Comparison of ENCODE assay signal across 8 mouse cellular contexts in the genomic region with DNA sequence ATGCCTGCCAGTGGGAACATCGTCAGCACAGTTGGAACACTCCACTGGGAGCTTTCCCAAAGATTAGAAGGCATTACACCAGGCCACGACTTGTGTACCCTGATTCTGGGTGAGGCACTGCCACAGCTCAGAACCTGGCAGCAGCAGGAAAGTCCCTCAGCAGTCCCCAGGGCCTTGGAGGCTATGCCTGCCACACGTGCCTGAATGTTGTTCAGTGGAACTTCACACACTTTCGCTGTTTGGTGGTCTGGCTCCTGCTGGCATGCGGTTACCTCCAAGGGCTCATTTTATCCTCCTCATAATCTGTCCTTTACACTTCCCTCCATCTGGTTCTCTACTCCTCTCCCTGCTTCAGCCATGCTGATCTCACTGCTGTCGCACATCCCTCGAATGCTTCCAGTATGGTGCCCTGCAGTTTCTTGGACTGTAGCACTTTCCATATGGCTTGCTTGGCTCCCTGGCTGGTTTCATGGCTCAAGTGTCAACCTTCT. TPM values are rescaled to one million over a fixed set of nuclear protein-coding genes. Genes with fewer than 3 reads are reported as not detected.
DNase-seq lines count a peak whose midpoint lies in the region; ATAC-seq and TF ChIP-seq lines count a peak whose summit lies in the region.

No protein-coding gene starts in this region.

- peak overlapping the region; percentile 69 for H3K4me2 ChIP-seq in heart, embryonic 11.5 days
- H3K4me2 ChIP-seq in liver, embryonic 14.5 days (ENCODE audit: low read depth) = peak overlapping the region; percentile 68

- H3K9me3 ChIP-seq in heart, embryonic 11.5 days (replicated peaks; ENCODE audit: control insufficient read depth, low read length) = no peaks in the 10 kb centered on the region
- H3K9me3 ChIP-seq in liver, embryonic 14.5 days (ENCODE audit: control insufficient read depth, low read length) = no peaks in the 10 kb centered on the region

- no peak for ATAC-seq in heart, embryonic 11.5 days (replicated peaks; ENCODE audit: insufficient number of reproducible peaks, low FRiP score, low TSS enrichment)
- ATAC-seq in liver, embryonic 14.5 days (ENCODE audit: insufficient read depth) = no peak

- H3K4me1 ChIP-seq in heart, embryonic 11.5 days (ENCODE audit: control insufficient read depth, insufficient read depth, low read length) = peaks cover 11% of the 10 kb centered on the region
- peaks cover 19 to 28% of the 10 kb centered on the region in 2 experiments for H3K4me1 ChIP-seq in liver, embryonic 14.5 days (replicated peaks; ENCODE audit: control insufficient read depth in 2 of 2, insufficient read depth in 2 of 2, low read length in 1 of 2)

- H3K27me3 ChIP-seq in heart, embryonic 11.5 days (ENCODE audit: control insufficient read depth, insufficient read depth, low read length) = no peaks in the 10 kb centered on the region
- H3K27me3 ChIP-seq in liver, embryonic 14.5 days (ENCODE audit: control insufficient read depth, insufficient read depth, low read length) = no peaks in the 10 kb centered on the region

- TF ChIP-seq CTCF in liver, embryonic 14.5 days (IDR thresholded peaks at IDR 0.05; ENCODE audit: low read depth) = no peak

- peak overlapping the region; percentile 85 for H3K27ac ChIP-seq in heart, embryonic 11.5 days (ENCODE audit: low read depth, low read length)
- no peak overlapping the region for H3K27ac ChIP-seq in liver, embryonic 14.5 days

- DNase-seq in gastrocnemius, postnatal 25 days = peak; percentile 27
- no peak for DNase-seq in gastrocnemius, postnatal 4 days (ENCODE audit: low spot score in 2 of 2)
- peak; percentile 66 for DNase-seq in cerebellum, adult 11 months
- no peak for DNase-seq in liver, embryonic 14.5 days (ENCODE audit: low read depth in 3 of 3, low spot score in 3 of 3)
- no peak for DNase-seq in embryo, embryonic 10.5 days (ENCODE audit: low spot score)
- no peak for DNase-seq in right cerebral cortex, postnatal 14 days
- DNase-seq in c-Kit-positive CD71-positive TER-119-positive erythroid progenitor cells, embryonic 14.5 days (ENCODE audit: low spot score) = no peak

- no peaks in the 10 kb centered on the region; the same call in 1 of the 2 replicates for H3K36me3 ChIP-seq in heart, embryonic 11.5 days (ENCODE audit: control insufficient read depth, insufficient read depth, low read length)
- peaks cover 47% of the 10 kb centered on the region for H3K36me3 ChIP-seq in liver, embryonic 14.5 days (replicated peaks; ENCODE audit: control insufficient read depth, insufficient read depth, low read depth)

- TF ChIP-seq EP300 in liver, embryonic 14.5 days (IDR thresholded peaks at IDR 0.05; ENCODE audit: low read depth) = no peak

- no peak overlapping the region for H3K9ac ChIP-seq in heart, embryonic 11.5 days (ENCODE audit: low read depth, low read length)
- H3K9ac ChIP-seq in liver, embryonic 14.5 days (replicated peaks) = no peak overlapping the region; the same call in 1 of the 2 replicates

- no peak overlapping the region for H3K4me3 ChIP-seq in heart, embryonic 11.5 days (ENCODE audit: low read depth, low read length)
- peak overlapping the region; percentile 6 to 72; a peak in 3 of 4 replicates for H3K4me3 ChIP-seq in liver, embryonic 14.5 days (ENCODE audit: insufficient read depth in 1 of 2, low read depth in 2 of 2, low read length in 2 of 2)

- 70% methylated on average over 7 of the region's 7 CpGs for WGBS in heart, embryonic 11.5 days (ENCODE audit: insufficient replicate concordance)
- 78% methylated on average over 7 of the region's 7 CpGs for WGBS in liver, embryonic 14.5 days (ENCODE audit: insufficient replicate concordance)

RNA-seq across cellular contexts. Expression of a gene that starts 4.0 kb away (rescaled TPM):
- 1 to 10 TPM; 3.5 to 7.0 TPM for total RNA-seq in gastrocnemius, postnatal 25 days (2021)
- 10 to 100 TPM; 16.9 to 27.6 TPM for total RNA-seq in gastrocnemius, postnatal 4 days (2021)
- polyA plus RNA-seq in heart, embryonic 11.5 days (2014; fragmentation: Nextera tagmentation; extraction: Ambion mirVana) = 61.3 and 61.8 TPM in 2 replicates
- 0.13 and 0.19 TPM in 2 replicates for polyA plus RNA-seq in liver, embryonic 14.5 days (2012; rRNA removed)
- 0.44 and 0.61 TPM in 2 replicates for polyA plus RNA-seq in liver, embryonic 14.5 days (2014; fragmentation: Nextera tagmentation; extraction: Ambion mirVana)

Comparison
In these comparisons a context has a peak if more than half of its experiments do, and no peak if none do; other contexts are left out.
1. DNase-seq: peak in gastrocnemius, postnatal 25 days (single experiment) and cerebellum, adult 11 months (single experiment); none in gastrocnemius, postnatal 4 days (0 of 2), liver, embryonic 14.5 days (0 of 3), embryo, embryonic 10.5 days (single experiment), right cerebral cortex, postnatal 14 days (single experiment) and c-Kit-positive CD71-positive TER-119-positive erythroid progenitor cells, embryonic 14.5 days (single experiment).